Mouse (Mus musculus) midbrain, embryonic 15.5 days (tissue): ENCODE data around the gene Bahcc1. TPM values are rescaled to one million over a fixed set of nuclear protein-coding genes. Genes with fewer than 3 reads are reported as not detected.

Experiments used
- ATAC-seq: fragments of 200-750 bp; cut with Nextera tagmentation; replicated peaks from 2 replicates; pipeline ENCODE4 v1.8.0; 2017; ENCODE audit warnings: moderate TSS enrichment
- H3K27ac ChIP-seq: fragments of 300-500 bp; sonication (generic); 2 replicates; pipeline ENCODE4 v1.5.1; 2015; ENCODE audit warnings: mild to moderate bottlenecking, inconsistent platforms
- H3K27me3 ChIP-seq: fragments of 300-500 bp; sonication (generic); replicated peaks from 2 replicates; pipeline ENCODE4 v1.6.1; 2015; ENCODE audit warnings: inconsistent platforms
- H3K36me3 ChIP-seq: fragments of 300-500 bp; sonication (generic); replicated peaks from 2 replicates; pipeline ENCODE4 v1.6.1; 2015; ENCODE audit warnings: inconsistent platforms
- H3K4me1 ChIP-seq: fragments of 300-500 bp; sonication (generic); 2 replicates; pipeline ENCODE4 v1.6.1; 2015; ENCODE audit warnings: inconsistent platforms
- H3K4me2 ChIP-seq: fragments of 300-500 bp; sonication (generic); 2 replicates; pipeline ENCODE4 v1.6.1; 2015; ENCODE audit warnings: inconsistent platforms, mild to moderate bottlenecking, moderate library complexity
- H3K4me3 ChIP-seq: fragments of 300-500 bp; sonication (generic); 2 replicates; pipeline ENCODE4 v1.5.1; 2015; ENCODE audit warnings: mild to moderate bottlenecking, inconsistent platforms
- H3K9ac ChIP-seq: fragments of 300-500 bp; sonication (generic); 2 replicates; pipeline ENCODE4 v1.6.1; 2015; ENCODE audit warnings: mild to moderate bottlenecking, inconsistent platforms
- H3K9me3 ChIP-seq: fragments of 300-500 bp; sonication (generic); 2 replicates; pipeline ENCODE4 v1.6.1; 2016; ENCODE audit warnings: inconsistent platforms
- WGBS: fragments of 180-500 bp; shearing (Covaris S2); methylation state at CpG from one replicate; pipeline ENCODE4 v1.1.7; 2015; ENCODE audit warnings: mixed read lengths; 5-methylcytosine and 5-hydroxymethylcytosine counted together
- microRNA-seq: library from miRNA; unstranded; fragments of <30 nt; microRNA quantifications from one replicate; pipeline ENCODE4, GENCODE M21; 2016
- polyA plus RNA-seq: library from polyadenylated mRNA; unstranded; fragments of >200 nt; fragmentation: Nextera tagmentation; extraction: Ambion mirVana; gene quantifications from 2 replicates; pipeline ENCODE4 v1.2.1, GENCODE M21; 2015

Bahcc1 gene
- polyA plus RNA-seq, 1 experiment from 2014 or later, result 16.2 TPM

DNA sequence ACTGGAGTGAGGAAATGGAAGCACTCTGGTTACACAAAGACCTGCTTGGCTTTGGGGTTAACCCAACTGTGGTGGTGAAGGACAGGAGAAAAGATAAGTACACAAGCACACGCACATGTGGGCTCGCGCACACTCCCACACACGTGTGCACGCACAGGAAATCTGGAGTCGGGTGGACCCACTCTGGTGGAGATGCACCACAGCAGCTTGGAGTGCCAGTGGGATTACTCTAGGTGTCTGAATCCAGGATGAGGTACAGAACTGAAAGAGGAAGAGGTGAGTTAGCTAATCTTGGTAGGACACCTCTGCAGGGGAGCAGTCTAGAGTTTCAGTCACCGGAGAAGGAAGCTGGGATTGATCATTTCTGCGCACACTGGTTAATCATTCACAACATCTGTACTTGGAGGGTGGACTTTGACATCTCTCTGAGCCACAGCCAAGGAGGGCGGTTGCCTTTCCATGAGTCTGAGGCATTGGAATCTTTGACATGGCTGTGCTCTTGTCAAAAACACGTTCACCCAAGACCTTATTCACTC, 107.3 kb downstream of the Bahcc1 start:
- ATAC-seq, result no peak
- Histone ChIP-seq H3K4me1 (peaks cover 17% of the 10 kb centered on the region), H3K27me3 (no peaks in the 10 kb centered on the region), H3K27ac (no peak overlapping the region), H3K36me3 (peaks cover under 1% of the 10 kb centered on the region; the same call in 1 of the 2 replicates), H3K4me2 (no peak overlapping the region), H3K9me3 (no peaks in the 10 kb centered on the region), H3K4me3 (no peak overlapping the region), H3K9ac (no peak overlapping the region)
- 90% methylated on average over 10 of the region's 10 CpGs for WGBS

DNA sequence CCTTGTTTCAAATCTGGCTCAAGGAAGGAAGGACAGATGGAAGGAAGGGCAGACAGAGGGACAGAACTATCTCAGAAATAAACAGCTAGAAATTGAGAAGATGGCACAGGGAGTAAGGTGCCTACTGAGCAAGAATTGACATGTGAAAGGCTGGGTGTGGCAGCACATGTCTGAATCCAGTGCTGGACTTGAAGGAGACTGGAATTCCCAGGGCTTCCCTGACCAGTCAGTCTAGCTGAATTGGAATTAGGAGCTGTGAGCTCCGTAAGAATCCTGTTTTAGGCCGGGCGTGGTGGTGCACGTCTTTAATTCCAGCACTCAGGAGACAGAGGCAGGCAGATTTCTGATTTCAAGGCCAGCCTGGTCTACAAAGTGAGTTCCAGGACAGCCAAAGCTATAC, 108.9 kb downstream of the Bahcc1 start:
- Histone ChIP-seq H3K9ac (no peak overlapping the region), H3K36me3 (peaks cover 6% of the 10 kb centered on the region; the same call in 1 of the 2 replicates), H3K27ac (no peak overlapping the region), H3K9me3 (no peaks in the 10 kb centered on the region), H3K27me3 (no peaks in the 10 kb centered on the region), H3K4me2 (no peak overlapping the region), H3K4me1 (peaks cover 23% of the 10 kb centered on the region), H3K4me3 (no peak overlapping the region)
- 93% methylated on average over 4 of the region's 4 CpGs for WGBS
- ATAC-seq, result no peak

Small RNA genes lying within 50 kb of the gene (microRNA-seq; reads per million reads assigned to microRNA genes)
- not detected for gene Gm47297

Other genes starting within 250 kb of the Bahcc1 start
- 45.3 and 45.5 TPM in 2 replicates for gene Aatk, start 185.8 kb upstream of the Bahcc1 start, polyA plus RNA-seq
- gene Cep131, start 146.1 kb upstream of the Bahcc1 start, polyA plus RNA-seq, result 35.0 and 35.6 TPM in 2 replicates
- 23.6 and 24.2 TPM in 2 replicates for gene Tepsin, start 134.2 kb upstream of the Bahcc1 start, polyA plus RNA-seq
- 51.4 and 53.5 TPM in 2 replicates for gene Ndufaf8, start 134.0 kb upstream of the Bahcc1 start, polyA plus RNA-seq
- gene Slc38a10, start 81.6 kb upstream of the Bahcc1 start, polyA plus RNA-seq, result 116 and 125 TPM in 2 replicates
- gene Actg1, start 115.6 kb downstream of the Bahcc1 start, polyA plus RNA-seq, result 4,418 and 4,467 TPM in 2 replicates
- gene Fscn2, start 128.6 kb downstream of the Bahcc1 start, polyA plus RNA-seq, result 0.84 and 1.4 TPM in 2 replicates
- 124 TPM in 2 replicates for gene Faap100, start 145.8 kb downstream of the Bahcc1 start, polyA plus RNA-seq
- 34.2 and 39.1 TPM in 2 replicates for gene Nploc4, start 204.8 kb downstream of the Bahcc1 start, polyA plus RNA-seq
- not detected in 2 replicates for gene Tspan10, start 209.7 kb downstream of the Bahcc1 start, polyA plus RNA-seq
- 0.39 and 0.52 TPM in 2 replicates for gene Pde6g, start 220.6 kb downstream of the Bahcc1 start, polyA plus RNA-seq
- 9.8 and 11.4 TPM in 2 replicates for gene Oxld1, start 225.1 kb downstream of the Bahcc1 start, polyA plus RNA-seq
- 27.9 and 28.1 TPM in 2 replicates for gene Ccdc137, start 225.2 kb downstream of the Bahcc1 start, polyA plus RNA-seq
- 63.0 and 64.1 TPM in 2 replicates for gene Arl16, start 234.7 kb downstream of the Bahcc1 start, polyA plus RNA-seq